Mouse (Mus musculus): ENCODE data around the gene Camta2.

Camta2 gene

DNA sequence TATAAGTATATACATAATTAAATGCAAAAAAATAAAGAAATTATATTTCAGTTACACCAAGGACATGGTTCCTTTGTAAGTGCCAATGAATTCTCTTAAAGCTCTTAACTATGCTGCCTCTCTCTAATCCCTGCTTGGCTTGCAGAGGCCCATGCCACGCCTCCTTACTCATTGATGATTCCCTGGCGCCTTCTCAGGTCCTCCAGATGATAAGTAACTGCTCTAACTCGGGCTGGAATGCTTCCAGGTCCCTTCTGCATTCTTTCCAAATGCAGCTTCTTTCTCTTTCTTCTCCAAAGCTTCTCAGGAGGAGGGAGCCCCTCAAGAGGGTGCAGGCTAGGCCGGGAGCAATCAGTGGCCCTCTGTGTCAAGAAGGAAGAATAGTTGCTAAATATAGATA is 1.7 kb upstream of the Camta2 start:
- no peak for DNase-seq (ENCODE audit: low spot score)

DNA sequence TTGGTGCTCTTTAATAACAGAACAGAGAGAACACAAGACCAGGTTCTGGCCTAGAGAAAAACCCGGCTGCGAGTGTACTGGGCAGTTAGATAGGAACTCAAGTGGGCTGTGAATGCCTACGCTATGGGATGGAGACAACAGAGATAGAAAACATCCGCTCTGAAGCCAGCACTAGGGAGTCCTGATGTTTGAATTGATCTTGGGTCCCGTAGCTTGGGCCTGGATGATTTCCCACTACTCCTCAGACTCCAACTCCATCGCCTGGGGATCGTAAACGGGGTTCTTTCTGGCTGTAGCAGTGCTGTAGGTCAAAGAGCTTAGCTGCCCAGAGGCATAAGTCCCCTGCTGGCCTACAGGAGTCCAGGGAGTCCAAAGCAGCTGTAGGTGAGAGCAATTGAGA is 467 bp upstream of the Camta2 start:
- DNase-seq (ENCODE audit: low spot score), result no peak

DNA sequence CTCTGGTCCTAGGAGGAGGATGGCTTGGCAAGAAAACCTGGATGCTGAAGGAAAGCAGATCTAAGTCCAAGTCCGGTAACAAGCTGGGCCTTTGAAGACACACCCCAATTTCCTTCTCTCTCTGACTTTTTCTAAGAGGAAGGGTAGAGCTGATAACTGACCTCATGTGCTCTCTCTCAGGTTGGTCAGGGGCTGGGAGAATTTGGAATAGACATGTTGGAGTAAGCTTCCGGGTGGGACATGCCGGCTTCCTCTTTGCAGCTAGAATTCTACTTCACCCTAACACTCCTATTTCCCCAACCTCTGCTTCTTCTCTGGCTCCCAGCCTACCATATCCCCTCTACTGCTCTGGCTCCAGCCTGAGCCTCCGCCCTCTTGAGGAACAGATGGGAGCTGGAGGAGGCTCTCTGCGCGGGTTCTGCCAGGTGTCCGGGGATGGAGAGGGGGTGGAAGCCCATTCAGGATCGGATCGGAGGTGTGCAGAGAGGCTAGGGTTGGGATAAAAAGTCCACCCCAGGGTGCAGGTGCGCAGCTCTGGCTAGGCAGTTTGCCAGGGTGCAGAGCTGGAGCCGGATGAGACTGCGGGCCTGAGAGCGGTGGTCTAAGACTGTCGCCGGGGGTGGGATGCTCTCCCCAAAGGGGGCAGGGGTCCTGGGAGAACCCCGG is 871 bp downstream of the Camta2 start:
- DNase-seq (ENCODE audit: low spot score), result no peak

DNA sequence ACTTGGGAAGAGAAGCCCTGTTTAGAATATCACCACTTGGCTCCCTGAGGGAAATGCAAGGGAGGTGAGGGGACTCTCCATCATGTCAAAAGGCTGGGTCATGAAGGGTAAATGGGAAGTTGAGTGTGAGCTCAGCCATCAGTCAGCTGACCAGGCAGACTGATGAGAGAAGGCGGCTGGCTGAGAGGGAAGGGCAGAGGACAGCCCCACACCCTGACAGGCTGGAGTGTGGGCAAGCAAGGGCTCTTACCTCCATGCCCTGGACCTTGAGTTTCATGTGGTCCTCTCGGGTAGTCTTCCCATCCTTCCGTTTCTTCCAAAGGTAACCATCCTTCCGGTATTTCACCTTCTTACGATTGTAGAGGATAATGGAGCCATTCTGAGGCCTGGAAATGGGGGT is 4.3 kb downstream of the Camta2 start:
- no peak for DNase-seq (ENCODE audit: low spot score)

DNA sequence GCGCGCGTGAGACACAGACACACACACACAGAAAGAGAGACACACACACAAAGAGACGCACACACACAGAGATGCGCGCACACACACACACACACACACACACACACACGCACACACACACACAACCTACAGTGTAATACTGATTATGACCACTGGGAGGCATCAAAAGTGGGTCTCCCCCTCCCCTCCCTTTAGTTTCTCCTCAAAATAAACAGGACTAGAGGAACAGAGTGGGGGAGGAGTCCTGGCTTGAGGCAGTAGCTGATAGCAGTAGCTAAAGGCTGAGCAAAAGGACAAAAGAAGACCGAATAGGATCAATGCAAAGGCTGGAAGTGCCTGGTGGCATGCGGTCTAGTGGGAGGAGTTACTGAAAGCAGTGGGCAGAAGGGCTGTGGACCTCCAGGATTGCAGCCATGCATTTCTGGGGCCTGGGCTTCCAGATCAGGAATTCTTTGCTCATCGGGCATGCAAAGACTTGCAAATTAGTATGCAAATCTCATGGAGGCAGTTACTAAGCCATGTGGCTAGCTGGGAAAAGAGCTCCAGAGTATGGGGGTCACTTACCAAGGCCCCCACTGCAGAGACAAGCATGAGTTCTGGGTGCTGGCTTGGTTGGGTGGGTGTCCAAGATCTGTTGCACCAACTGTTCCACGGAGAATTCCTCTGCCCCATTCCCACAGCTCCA is 5.9 kb downstream of the Camta2 start:
- DNase-seq (ENCODE audit: low spot score), result no peak

DNA sequence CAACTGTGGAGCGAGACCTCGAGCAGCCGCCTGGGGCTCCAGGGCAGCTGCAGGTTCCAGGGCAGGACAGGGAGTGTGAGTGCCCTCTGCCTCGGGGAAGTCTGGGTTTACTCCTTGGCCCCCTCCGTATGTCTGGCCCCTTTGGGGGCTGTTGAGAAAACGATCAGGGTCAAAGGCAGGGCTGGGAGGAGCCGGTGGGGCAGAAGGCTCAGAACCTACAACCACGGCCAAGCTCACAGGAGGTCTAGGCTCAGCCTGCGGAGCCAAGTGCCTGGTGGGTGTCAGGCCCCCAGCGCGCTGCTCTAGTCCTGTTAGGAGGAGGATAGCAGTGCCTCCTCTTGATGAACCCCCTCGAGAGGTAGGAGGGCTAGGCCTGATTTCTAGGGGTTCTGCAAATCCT is 6.7 kb downstream of the Camta2 start:
- no peak for DNase-seq (ENCODE audit: low spot score)

DNA sequence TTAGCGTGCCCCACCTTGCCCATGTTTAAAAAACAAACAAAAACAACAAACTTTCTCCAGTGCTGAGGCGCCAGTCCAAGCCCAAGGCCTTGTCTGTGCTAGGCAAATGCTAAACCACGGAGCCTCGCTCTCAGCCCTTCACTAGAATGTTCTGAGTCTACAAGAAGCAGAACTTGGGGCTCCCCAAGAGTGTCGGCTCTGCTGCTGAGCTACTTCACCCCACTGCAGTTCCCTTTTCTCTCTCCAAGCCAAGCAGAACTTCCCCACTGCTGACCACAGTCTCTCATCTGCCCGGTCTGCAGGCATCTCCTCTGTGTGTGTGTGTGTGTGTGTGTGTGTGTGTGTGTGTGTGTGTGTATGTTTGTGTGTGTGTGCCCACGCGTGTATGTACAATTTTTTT is 8.0 kb downstream of the Camta2 start:
- DNase-seq (ENCODE audit: low spot score), result no peak

DNA sequence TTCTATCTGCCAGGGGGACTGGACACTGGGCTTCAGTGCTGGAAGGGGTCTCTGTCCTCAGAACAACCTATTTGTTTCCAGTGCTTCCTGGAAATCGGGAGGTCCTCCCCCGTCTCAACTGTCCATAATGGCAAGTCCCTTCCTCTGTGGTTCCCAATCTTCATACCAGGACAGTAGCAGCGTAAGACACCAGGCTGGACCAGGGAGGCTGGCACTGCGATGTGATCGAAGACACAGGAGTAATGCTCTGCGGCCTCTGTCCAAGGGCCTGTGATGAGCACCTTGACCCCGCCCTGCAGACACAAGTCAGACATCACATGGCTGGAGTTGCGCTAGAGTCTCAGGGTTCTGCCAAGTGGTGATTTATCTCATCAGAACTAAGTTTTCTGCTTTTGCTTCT is 8.5 kb downstream of the Camta2 start:
- DNase-seq (ENCODE audit: low spot score), result no peak

DNA sequence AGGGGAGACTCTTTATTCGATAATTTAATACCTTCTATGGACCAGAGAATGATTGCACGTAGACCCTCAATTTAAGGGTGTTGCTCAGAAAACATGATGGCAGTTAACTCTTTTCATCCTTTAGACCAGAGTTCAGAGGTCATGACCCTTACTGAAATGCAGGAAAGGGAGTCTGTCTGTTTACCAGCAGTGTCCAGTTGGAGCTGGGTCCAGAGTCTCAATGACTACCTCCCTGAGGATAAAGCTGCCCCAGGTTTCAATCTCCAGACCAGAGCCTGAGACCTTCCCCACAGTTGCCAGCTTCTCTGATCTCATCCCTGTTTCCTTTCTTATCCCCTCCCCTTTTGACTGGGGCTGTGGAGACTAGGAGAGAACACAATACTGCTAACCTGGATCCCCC is 9.3 kb downstream of the Camta2 start:
- DNase-seq (ENCODE audit: low spot score), result no peak

DNA sequence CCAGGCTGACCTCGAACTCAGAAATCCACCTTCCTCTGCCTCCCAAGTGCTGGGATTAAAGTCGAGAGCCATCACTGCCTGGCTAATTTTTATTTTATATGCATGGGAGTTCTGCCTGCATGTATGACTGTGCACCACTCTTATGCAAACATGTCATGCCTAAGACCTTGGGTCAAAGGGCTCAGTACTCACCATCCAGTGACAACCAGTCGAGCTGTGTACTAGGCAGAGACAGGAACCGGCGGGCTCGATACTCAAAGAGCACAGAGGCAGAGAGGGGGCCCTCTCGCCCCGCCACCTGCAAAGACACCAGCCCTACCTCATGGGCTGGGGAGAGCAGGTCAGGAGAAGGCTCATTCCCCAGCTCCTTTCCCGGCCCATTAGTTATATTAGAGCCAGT is 9.8 kb downstream of the Camta2 start:
- DNase-seq (ENCODE audit: low spot score), result no peak

DNA sequence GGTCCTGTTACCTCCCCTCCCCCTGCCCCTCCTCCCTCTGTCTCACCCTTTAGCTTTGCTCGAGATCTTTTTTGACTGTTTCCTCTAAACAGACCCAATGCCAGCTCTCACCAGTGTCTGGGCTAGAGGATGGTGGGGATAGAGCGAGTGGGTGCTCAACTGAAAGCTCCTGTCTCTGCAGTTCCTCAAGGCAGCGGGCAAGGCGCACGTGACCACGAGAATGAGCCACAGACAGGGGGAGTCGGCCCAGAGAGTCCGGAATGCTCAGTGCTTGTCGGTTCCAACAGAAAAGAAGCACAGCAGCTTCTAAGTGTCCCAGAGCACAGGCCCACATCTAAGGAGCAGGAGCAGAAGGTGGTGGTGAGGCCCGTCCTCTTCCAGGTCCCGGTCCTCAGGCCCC is 13.4 kb downstream of the Camta2 start:
- DNase-seq (ENCODE audit: low spot score), result no peak

DNA sequence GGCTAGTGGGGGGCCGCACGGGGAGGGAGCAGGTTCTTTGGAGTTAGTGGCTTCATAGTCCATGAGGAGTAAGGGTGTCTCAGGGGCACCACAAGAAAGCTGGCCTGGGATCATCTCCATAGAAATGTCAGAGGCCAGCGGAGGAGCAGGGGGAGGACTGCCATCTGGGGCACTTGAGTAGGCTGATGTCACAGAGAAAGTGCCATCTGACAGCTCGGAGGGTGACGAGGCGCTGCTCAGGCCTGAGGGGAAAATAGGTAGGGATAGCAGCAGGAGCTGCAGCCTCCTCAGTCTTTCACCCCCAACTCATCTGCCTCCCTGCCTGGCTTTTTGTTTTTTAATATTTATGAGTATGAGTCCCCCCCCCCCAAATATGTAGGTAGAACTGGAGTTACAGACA is 13.9 kb downstream of the Camta2 start:
- DNase-seq (ENCODE audit: low spot score), result no peak

DNA sequence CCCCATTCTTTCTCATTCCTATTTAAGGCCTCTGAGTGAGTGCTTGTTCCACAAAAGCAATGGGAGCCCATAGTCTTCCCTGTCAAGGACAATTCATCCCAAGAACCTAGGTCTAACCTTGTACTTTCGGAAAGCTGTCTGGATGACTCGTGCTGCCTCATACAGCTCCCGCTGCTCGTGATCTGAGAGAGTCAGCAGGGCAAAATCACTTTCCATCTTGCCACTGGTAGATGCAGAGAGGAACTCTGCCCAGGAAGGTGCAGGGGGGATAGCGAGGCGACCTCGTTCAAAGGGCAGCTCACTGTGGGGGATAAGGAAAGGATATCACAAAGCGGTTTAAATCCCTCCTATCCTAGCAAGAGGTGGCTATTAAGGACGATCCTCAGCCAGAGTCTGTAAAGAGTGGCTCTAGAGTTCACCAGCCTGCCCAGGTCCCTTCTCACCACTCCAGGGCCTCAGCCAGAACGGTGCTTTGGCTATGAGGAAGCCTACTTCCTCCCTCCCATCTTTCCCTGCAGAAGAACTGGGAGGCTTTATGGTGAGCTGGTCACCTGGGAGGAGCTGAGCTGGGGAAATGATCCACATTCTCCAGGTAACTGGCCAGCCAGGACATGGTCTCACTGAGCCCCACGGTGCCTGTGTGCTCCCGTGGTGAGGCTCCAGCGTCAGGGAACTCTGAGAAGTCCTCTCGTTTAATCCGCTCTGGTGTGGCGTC is 16.4 kb downstream of the Camta2 start:
- DNase-seq (ENCODE audit: low spot score), result no peak

DNA sequence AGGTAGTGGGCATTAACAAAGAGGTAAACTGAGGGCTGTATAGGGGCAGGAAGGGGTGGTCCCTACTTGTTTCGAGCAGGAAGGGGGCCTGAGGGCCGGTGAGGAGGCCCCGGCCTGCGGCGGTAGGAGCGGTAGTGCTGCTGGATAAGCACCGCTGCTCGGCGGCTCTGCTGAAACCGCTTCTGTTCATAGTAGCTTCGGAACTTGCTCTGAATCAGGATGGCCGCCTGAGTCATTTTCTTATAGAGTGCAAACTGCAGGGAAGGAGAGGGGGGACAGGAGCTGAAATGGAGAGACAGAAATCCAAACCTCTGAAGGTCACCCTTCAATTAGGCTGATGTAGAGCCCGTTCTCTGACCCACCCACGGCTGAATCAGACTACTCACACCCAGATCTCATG is 17.4 kb downstream of the Camta2 start:
- DNase-seq (ENCODE audit: low spot score), result no peak

DNA sequence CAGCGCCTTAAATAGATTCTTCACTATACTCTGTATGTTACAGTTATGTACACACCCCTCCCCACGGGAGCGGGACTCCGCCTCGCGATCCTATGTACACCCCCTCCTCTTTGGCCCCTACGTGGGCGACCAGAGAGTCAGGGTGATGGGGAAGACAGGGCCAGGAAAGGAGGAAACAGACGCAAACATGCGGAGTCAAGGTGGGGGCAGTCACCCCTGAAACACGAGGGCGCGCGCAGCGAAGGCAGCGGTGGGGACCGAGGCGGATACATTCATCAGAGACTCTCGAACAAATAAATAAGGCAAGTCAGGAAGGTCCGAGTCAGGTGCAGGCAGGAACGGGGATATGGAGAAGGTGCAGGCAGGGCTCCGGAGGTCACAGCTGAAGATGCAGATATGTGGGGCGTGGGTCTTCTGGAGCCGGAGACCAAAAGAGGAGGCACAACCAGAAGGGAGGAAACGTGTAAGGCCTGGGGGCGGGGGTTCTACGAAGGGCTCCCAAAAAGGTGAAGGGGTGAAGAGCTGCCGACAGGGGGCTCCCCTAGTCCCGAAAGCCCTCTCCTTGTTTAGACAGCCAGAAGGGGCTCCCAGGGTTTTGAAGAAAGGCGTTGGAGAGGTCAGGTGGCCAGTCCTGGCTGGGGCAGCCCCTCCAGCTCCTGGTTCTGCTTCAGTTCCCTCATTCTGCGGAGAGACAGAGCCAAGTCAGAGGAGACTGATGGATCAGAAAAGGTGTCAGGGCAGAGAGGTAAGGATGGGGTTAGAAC is 18.1 kb downstream of the Camta2 start:
- DNase-seq (ENCODE audit: low spot score), result peak; percentile 68

DNA sequence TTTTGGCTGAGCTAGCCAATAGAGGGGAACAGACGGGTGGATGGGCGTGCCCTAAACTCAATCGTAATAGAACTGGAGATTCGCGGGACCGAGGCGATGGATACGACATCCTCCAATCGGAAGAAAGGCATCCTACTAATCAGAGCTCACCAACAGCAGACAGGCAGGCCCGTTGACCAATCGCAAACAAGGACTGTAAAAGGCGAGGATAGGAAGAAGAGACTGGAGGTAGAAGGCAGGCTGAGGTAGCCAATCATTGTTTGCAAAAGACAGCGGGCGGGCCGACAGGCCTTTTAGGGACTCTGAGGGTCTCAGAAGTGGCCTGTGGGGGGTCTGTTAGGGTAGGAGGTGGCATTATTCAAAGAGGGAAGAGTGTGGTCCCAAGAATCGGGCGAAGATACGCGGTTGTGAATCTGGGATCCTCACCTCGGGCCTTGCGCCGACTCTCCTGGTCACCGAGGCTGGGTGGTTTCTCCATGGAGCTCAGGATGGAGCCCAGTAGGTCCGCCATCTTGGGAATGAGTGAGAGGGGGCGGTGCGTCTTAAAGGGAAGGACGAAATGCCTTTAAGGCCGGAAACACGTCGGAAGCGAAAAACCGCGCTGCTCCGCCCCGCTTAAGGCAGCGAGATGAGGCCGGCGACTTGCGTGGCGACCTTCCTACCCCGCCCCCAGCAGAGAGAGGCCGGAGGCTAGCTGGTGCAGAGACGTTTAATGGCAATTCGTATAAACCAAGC is 19.0 kb downstream of the Camta2 start, which contains the start of gene Spag7:
TSS of gene Spag7 (minus strand) at position 646 of the 735 bp plus-strand sequence.
- DNase-seq (ENCODE audit: low spot score), result peak; percentile 98

DNA sequence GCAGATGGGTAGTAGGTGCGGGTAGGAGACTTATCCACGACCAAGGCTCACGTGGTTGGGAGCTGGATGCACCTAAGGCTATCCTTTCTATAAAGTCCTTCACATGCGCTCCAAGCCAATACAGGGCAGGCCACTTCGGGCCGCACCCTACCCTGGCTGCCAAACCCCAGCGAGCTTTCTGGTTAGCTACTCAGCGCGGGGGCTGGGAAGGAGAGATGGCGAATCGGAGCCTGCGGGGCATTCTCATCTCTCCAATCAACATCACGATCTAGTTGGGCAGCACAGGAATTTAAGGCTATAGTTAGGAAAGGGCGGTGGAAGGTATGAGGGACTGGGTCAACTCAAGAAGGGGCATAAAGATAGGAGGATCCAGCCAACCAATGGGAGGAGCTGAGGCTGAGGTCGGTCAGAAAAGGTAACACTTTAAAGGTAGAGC is 19.6 kb downstream of the Camta2 start:
- no peak for DNase-seq (ENCODE audit: low spot score)

DNA sequence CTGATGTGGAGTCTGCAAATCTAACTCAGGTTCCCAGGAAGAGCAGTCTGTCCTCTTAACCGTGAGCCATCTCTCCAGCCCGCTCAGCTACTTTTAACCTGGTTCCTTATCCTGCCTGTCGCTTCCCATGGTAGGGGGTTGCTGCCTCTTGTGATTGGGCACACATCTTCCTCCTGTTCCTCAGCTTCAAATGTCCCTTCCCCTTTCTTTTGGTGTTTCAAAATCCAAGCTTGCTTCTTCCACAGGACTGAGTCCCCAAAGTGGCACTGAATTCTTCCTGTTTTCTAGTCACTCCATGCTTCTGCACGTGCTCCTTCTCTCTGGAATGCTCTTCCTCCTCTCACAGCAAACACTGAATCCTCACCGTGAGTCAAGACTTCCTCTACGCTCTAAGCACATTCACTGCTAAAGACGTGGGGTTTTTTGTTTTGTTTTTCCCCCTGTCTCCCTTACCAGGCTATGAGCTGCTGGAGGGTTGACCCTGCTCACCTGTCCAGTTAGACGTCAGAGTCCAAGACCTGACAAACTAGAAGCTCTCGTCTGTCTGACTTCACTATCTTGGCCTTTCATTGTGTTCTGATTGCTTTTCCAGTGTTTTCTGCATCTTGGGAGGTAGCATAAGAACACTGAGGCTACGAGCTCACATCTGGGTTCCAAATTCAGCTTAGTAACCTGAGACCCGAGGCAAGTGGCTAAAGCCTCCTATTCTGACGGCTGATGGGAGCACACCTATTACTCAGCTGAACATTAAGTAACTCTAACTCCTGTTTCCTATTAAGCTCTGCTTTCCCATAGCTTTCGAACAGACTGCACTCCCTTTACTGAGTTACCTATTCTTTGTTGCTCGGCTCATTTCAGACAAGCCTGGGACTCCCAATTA is 20.4 kb downstream of the Camta2 start:
- DNase-seq (ENCODE audit: low spot score), result no peak

DNA sequence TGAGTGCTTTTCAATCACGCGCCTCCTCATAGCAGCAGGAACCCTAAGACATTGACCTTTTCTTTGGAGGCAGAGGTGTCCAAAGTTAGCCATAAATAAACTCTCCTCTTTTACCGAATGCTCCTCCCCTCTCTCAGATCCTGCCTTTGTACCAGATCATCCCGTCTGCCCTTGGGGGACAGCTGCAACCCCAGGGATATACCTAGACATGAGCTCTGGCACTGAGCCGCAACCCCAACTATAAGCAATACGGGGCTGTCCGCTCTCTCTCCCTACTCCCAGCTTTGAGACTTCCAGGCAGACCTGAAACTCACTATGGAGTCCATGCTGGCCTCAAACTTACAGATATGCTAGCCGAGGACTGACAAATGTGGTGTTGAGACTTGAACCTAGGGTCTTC is 21.2 kb downstream of the Camta2 start:
- DNase-seq (ENCODE audit: low spot score), result no peak

DNA sequence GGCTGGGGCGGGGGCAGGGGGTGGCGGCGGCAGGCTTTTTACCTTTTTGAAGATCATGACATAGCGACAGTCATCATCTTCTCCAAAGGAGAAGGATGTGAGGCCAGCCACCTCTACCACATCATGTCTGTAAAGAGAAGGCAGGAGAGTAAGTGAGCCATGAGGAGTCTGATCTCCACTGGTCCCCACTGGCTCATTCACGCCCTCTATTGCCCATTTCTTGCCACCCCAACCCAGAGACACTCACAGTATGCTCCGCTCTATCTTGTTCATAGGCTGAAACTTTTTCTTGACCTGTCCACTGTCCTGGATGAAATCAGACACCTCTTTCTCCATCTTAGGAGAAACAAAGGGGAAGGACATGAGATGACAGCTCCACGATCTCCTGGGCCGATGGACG is 23.2 kb downstream of the Camta2 start:
- DNase-seq (ENCODE audit: low spot score), result no peak

DNA sequence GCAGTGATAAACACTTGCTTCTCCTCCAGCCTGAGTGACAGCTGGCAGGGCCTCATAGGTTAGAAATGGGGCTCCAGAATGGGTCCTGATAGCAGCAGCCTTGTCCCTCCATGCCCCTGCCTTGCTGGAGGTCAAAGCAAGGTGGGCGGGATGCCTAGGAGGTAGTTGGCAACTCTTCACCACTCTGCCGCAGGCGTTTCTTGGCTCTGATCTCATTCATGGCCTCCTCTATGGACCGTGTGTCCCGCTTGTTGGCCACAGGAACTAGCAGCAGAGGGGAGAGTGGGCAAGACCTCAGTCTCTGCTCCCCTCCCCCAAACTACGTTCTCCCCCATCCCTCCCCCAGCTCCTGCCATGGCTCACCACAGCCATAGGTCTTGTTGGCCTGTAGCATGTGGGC is 23.9 kb downstream of the Camta2 start:
- no peak for DNase-seq (ENCODE audit: low spot score)
